Mouse (Mus musculus): ENCODE measurements around the gene Zfp385b.

Gene Zfp385b

DNA sequence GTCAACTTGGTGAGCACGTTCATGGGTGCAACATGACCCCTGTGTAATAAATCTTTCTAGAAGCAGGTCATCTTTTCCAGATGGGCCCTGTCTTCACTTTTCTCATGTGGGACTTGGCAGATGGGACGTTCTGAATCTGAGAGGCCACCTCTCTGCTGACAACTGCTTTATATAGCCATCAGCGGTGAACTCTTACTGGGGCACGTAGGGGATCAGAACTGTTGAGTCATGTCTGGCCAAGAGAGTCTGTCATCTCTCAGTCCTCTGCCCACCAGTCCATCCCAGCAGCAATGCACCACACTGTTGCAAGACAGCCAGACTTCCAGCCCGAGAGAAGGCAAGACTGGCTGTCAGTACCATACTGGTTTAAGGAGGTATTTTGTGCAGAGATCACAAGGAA, 293.1 kb downstream of the Zfp385b start:
- DNase-seq (ENCODE audit: extremely low read depth, low read depth): no peak

- no peak for DNase-seq (ENCODE audit: extremely low read depth, low read depth)
These were observed 297.2 kb downstream of the Zfp385b start for GRCm38 (mm10) chr2:77522223-77522622.

- no peak for DNase-seq (ENCODE audit: extremely low read depth, low read depth)
These were observed 300.1 kb downstream of the Zfp385b start for GRCm38 (mm10) chr2:77519341-77519740.

DNA sequence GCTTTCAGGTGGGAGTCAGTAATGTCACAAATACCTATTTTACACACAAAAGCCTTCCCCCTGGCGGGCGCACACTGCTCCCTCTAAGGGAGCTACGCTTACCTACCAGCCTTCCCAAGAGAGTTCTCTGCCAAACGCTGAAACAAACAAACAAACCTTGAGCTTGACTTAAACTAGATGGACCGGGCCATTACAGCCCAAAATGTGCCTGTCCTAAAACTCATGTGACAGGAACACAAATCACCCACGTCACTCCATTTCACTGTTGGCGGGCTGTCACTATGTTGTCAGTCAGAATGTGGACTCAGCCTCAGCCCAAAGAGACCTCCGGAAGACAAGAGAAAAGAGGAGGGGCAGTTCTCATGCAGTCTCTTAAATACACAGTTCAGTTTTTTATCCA, 300.7 kb downstream of the Zfp385b start:
- DNase-seq (ENCODE audit: extremely low read depth, low read depth): no peak

DNA sequence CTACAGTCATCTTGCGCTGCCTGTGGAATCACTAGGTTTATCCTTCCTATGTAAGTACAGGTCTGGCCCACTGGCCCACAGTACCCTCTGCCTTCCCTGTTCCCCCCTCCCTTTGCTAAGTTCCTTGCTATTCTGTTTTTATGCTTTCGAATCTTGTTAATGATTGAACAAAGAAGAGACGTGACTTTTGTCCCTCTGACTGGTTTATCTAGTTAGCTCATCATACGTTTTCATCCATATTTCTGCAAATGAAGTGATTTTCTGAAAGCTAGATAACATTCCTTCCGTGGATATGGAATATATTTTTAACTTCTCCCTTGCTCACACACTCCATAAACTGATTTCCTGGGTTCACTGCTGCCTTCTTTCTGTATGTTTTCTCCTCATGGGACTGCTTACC, 302.8 kb downstream of the Zfp385b start:
- no peak for DNase-seq (ENCODE audit: extremely low read depth, low read depth)

DNA sequence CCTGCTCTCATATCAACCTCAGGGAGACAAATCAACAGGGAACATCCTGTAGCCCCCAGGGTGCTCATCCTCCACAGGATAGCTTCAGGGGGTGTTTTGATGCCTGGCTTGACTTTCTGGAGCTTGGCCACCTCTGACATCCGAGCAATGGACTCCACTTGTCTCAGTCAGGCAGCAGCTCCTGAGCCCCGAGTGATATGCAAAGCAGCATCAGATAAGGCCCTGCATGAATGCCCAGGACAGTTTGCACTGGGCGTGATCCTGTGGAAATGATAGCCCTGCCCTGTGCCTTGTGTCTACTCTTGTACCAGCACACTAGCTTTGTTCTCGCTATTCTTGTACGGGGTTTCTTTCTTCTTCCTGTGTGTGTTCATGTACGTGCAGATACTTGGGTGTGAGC, 303.8 kb downstream of the Zfp385b start:
- DNase-seq (ENCODE audit: extremely low read depth, low read depth): no peak

- DNase-seq (ENCODE audit: extremely low read depth, low read depth): no peak
These were observed 304.4 kb downstream of the Zfp385b start for GRCm38 (mm10) chr2:77515011-77515410.

DNA sequence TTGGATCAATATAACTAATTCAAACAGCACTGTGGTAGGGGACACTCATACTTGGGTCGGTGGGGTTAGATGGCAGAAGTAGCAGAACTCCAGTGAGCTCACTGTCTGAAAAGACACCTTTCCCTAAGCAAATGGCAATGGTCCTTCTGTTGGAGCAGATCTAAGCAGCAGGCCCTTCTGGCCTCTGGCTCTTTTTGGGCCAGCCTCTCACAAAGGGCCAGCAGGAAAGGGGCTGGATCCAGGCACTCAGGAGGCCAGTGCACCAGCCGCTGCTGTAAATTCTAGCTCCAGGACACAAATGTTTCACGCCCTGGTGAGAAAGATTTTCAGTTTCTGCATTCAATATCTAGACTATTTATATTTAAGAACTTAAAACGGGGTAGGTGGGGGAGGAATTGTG, 305.0 kb downstream of the Zfp385b start:
- no peak for DNase-seq (ENCODE audit: extremely low read depth, low read depth)

- DNase-seq (ENCODE audit: extremely low read depth, low read depth): no peak
These were observed 310.7 kb downstream of the Zfp385b start for GRCm38 (mm10) chr2:77508731-77509130.

DNA sequence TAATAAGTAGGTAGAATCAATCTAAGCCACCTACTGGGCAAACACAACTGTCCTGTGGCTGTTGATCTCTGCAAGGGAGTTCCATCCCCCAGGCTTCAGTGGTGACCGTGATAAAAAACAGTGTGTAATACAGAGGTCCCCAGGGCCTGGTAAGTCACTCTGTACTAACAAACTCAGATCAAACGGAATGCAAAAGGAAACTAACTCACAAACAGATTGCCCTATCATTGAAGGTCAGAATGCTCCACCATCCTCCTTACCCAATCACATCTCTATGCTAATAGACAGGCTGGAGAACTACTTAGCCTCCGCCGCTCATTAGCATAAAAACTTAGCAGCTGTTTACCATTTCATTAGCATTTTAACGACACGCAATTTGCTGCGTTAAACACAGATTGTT, 313.1 kb downstream of the Zfp385b start:
- no peak for DNase-seq (ENCODE audit: extremely low read depth, low read depth)

- no peak for DNase-seq (ENCODE audit: extremely low read depth, low read depth)
These were observed 313.8 kb downstream of the Zfp385b start for GRCm38 (mm10) chr2:77505614-77506013.

GRCm38 (mm10) chr2:77503674-77504351, 315.6 kb downstream of the Zfp385b start:
- DNase-seq (ENCODE audit: extremely low read depth, low read depth): no peak

DNA sequence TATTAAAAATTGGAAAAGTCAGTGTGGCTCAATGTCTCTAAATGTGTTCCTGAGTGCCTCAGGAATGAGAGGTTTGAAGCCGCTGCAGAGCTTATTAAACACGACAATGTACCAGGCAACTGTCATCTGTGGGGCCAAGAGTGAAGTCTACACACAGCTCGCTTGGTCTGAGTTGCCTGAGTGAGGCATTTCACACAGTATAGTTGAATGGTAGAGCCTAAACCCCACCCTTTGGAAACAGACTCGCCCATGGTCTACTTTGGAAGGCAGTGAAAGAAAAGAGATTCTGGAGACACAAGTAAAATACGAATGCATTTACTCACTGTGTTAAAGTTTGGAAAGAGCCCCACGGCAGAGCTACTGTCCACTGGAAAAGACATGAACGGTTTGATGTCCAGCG, 316.2 kb downstream of the Zfp385b start:
- no peak for DNase-seq (ENCODE audit: extremely low read depth, low read depth)

DNA sequence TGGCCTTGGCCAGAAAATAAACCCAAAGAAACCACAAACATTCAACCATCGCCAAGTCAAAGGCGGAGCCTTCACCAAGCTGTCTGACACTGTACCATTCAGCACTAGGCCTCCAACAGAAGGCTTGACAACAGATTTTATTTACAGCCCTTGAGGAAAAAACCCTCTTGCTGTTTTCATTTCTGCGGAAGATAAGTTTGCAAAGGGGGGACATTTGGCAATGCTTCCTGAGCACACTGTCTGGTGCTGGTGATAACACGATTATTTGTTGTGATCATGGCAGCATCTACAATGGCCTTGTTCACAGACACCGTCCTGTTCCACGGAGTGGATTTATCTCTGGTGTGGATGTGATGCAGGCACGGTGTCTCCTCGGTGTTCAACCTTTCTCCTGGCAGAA, 317.0 kb downstream of the Zfp385b start:
- DNase-seq (ENCODE audit: extremely low read depth, low read depth): peak; percentile 41

DNA sequence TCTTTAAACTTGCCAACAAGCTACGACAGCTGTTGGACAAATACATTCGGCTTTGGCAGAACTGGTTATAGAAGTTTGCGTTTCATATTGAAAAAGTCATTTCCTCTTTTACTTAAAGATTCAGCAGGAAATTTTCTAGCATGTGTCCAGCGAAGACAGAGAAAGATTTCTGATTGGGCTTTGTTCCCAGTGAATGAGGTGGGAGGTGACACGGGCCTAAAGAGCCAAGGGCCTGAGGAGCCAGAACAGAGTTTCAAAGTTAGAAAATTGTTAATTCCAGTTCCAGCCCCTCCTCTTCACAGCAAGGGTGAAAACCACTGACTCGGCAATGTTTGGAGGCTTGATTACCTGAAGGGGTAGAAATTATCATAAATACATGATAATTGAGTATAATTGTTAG, 319.0 kb downstream of the Zfp385b start:
- DNase-seq (ENCODE audit: extremely low read depth, low read depth): no peak

DNA sequence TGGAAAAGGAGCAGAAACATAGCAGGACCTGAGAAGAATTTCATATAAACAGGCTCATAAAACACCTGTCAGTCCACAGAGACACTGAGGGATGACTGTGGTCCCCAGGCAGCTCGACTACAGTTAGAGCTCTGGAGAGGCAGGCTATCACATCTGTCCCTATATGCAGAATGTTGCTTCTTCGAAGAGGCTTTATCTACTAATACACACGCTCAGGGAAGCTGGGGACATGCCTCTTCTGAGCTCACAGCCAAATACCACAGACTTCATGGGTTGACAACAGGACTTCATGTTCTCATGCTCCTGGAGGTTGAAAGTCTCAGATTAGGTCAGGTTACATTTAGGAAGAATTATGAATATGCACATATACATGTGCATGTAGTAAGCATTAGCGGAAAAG, 321.1 kb downstream of the Zfp385b start:
- DNase-seq (ENCODE audit: extremely low read depth, low read depth): no peak

DNA sequence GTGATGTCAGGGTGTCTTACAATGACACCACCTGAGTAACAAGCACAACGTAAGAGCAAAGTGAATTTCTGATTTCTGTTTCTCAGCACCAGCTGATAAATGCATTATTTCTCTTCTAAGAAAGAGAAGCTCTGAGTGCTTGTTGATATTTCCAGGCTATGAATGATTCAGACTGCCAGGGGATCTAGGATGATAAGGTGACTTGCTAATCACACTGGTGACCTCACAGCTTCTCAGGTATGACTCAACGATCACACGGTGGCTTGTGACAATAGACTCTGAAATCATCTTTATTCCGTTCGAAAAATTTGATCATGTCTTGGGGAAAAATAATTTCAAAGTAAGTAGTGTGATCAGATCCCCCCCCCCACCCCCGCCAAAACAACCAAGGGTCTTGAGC, 321.5 kb downstream of the Zfp385b start:
- DNase-seq (ENCODE audit: extremely low read depth, low read depth): no peak

DNA sequence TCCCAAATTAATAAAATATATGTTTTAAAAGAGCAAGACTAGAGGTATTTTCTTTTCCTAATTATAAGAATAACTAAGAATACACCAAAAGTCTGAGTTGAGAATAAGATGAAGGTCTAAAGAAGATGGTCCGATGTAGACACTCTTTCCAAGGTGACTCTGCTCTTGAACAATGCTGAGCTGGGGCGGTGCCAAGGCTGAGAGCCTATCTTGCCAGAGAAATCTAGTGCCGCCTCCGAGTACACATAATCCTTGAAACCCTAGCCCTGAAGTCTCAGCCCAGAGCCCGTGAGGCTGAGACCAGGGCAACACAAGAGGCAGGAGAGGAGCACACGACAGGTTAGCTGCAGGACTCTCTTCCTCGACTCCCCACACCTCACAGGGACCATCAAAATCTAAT, 323.4 kb downstream of the Zfp385b start:
- no peak for DNase-seq (ENCODE audit: extremely low read depth, low read depth)

DNA sequence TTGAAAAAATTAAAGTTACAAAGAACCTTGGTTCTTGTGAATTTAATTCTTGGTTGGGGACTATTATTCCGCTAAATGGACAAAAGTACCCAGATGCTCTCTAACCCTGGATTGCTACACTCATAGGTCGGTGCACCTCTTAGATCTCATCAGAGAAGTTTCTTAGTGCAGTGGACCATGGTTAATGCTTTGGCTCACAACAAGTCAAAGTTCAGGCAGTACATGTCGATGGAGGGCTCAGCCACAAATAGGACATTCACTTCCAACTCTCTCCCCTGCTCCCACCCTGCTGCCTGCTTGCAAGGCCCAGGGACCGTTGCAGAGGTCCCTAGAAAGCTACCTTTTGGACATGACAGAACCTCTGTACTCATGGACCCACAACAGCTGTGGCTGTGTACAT, 324.1 kb downstream of the Zfp385b start:
- no peak for DNase-seq (ENCODE audit: extremely low read depth, low read depth)

DNA sequence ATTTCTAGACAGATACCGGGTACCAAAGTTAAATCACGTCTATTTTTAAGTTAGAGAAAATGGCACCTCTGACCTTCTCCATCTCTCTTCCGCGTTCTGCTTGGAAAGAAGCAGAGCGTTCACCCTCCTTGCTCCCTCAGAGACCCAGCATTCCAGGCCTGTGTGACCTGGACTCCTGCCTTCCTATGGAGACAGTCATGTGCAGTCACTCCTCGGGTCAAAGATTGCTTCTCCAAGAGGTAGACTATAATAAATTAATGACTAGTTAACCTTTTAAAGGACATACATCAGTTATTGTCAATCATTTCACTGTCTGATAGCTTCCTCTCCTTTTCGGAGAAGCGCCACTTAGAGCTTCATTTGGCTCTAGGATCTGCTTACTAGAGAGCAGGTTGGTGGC, 325.7 kb downstream of the Zfp385b start:
- no peak for DNase-seq (ENCODE audit: extremely low read depth, low read depth)

DNA sequence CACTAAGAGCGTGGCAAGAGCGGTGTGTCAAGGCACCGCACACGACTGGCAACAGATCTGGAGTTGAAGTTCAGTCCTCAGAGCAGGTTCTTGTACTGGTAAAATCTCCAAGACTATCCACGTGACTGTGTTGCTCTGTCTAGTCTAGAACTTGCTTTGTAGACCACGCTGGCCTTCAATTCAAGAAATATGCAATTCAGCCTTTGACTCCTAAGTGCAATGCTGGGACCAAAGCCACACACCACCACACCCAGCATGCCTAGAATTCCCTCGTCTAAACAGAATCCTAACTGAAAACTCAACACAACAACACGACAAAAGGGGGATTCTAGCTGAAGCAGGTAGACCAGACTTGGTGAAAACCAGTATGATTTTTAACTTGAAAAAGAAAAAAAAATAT, 332.3 kb downstream of the Zfp385b start:
- no peak for DNase-seq (ENCODE audit: extremely low read depth, low read depth)

DNA sequence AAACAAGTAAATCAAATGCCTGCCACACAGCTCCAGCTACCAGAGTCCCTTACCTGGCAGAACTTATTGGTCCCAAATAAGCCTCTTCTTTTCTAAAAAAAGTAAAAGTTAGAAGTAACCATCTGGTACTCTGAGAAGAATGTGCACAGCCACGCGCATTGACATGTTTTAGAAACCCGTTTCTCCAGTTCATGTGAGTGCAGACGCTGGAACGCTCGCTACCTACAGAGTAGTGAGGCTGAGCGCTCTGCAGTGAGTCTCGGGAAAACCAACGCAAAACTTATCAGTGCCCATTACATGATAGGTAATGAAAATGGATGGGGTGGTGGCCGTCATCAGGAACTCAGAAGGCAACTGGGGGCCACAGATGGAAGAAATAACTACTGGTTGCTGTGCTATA, 338.2 kb downstream of the Zfp385b start:
- no peak for DNase-seq (ENCODE audit: extremely low read depth, low read depth)

DNA sequence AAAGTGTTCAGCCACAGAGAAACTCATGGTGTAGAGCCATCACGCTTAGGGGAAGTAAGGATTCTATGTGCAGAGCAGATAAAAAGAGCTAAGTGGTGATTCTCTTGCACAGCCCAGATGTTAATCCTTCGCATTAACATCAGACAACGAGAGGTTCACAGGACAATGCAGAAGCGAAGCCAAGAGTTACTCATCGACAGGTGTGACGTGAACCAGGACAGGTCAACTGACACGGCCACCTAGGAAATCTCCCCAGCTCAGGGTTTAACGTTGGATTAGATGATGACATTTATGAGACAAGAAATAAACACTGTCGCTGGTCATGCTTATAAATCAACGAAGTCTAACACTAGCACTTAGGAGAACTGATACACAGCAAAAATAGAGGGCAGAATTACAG, 341.9 kb downstream of the Zfp385b start:
- DNase-seq (ENCODE audit: extremely low read depth, low read depth): no peak

GRCm38 (mm10) chr2:77476444-77476843, 343.0 kb downstream of the Zfp385b start:
- DNase-seq (ENCODE audit: extremely low read depth, low read depth): no peak

Measured in MEL-GATA-1-ER (cell line).